Mouse (Mus musculus) embryo, embryonic 10.5 days (tissue): ENCODE measurements at regions not wholly inside any gene's neighbourhood (a gene's known extent, or its start where the extent isn't known, plus 50 kb on each side); places are given as distances from the start of the nearest gene placed in this dataset.

ENCODE experiments used
- DNase-seq: peaks from one replicate; pipeline ENCODE4 v3.0.0-alpha.2; 2015; ENCODE audit warnings: low spot score

- peak; percentile 79 for DNase-seq
Measured at GRCm38 (mm10) chr7:71411293-71412011, 60.2 kb upstream of the Gm10295 start.

- no peak for DNase-seq
Measured at GRCm38 (mm10) chr7:71409903-71410302, 58.6 kb upstream of the Gm10295 start.

GRCm38 (mm10) chr7:71409061-71409460 is 57.8 kb upstream of the Gm10295 start:
- no peak for DNase-seq

- no peak for DNase-seq
Measured at GRCm38 (mm10) chr7:71406283-71406682, 55.0 kb upstream of the Gm10295 start.
